Mouse (Mus musculus) forebrain, postnatal 0 days (tissue): Measurements from ENCODE around the gene Oscar. TPM values are rescaled to one million over a fixed set of nuclear protein-coding genes. Genes with fewer than 3 reads are reported as not detected.
A peak's percentile ranks its signal among the peaks of the same experiment; 100 is the strongest.

Experiments used
- ATAC-seq: fragments of 200-750 bp; cut with Nextera tagmentation; 2 replicates; pipeline ENCODE4 v1.8.0; 2017; ENCODE audit warnings: mild to moderate bottlenecking, moderate library complexity
- DNase-seq: peaks from one replicate; pipeline ENCODE4 v3.0.0-alpha.2; 2015
- H3K27ac ChIP-seq: fragments of 300-500 bp; sonication (generic); 2 replicates; pipeline ENCODE4 v1.5.1; 2014; ENCODE audit warnings: low read depth, mild to moderate bottlenecking, antibody characterized with exemption, low read length, moderate library complexity, mixed read lengths
- H3K27me3 ChIP-seq: fragments of 300-500 bp; sonication (generic); 2 replicates; pipeline ENCODE4 v1.6.1; 2014; ENCODE audit warnings: mild to moderate bottlenecking, low read length, mixed read lengths; ENCODE audit not compliant: insufficient read depth
- H3K36me3 ChIP-seq: fragments of 300-500 bp; sonication (generic); 2 replicates; pipeline ENCODE4 v1.6.1; 2014; ENCODE audit warnings: mild to moderate bottlenecking, moderate library complexity; ENCODE audit not compliant: insufficient read depth
- H3K4me1 ChIP-seq: fragments of 300-500 bp; sonication (generic); 2 replicates; pipeline ENCODE4 v1.6.1; 2014; ENCODE audit warnings: antibody characterized with exemption; ENCODE audit not compliant: insufficient read depth
- H3K4me2 ChIP-seq: fragments of 300-500 bp; sonication (generic); 2 replicates; pipeline ENCODE4 v1.6.1; 2014; ENCODE audit warnings: low read depth, mild to moderate bottlenecking, moderate library complexity
- H3K4me3 ChIP-seq: fragments of 300-500 bp; sonication (generic); 2 replicates; pipeline ENCODE4 v1.5.1; 2014; ENCODE audit warnings: low read depth, low read length, mixed read lengths
- H3K9ac ChIP-seq: fragments of 300-500 bp; sonication (generic); 2 replicates; pipeline ENCODE4 v1.6.1; 2014; ENCODE audit warnings: mild to moderate bottlenecking
- H3K9me3 ChIP-seq: fragments of 300-500 bp; sonication (generic); 2 replicates; pipeline ENCODE4 v1.6.1; 2016; ENCODE audit warnings: low read length
- CTCF ChIP-seq: sonication (generic); IDR thresholded peaks from 2 replicates; pipeline ENCODE4 v1.5.1; 2016; ENCODE audit warnings: antibody characterized with exemption, control low read depth, low read depth
- WGBS: fragments of 180-500 bp; shearing (Covaris S2); extraction: QIAGEN DNeasy Blood & Tissue Kit; methylation state at CpG from one replicate; pipeline ENCODE4 v1.1.7; 2014; 5-methylcytosine and 5-hydroxymethylcytosine counted together
- polyA plus RNA-seq: library from polyadenylated mRNA; unstranded; fragments of >200 nt; fragmentation: Nextera tagmentation; extraction: Ambion mirVana; gene quantifications from 2 replicates; pipeline ENCODE4 v1.2.1, GENCODE M21; 2015
- total RNA-seq: library from RNA; depleted of rRNA; stranded (reverse); fragments of >200 nt; gene quantifications from 2 replicates; pipeline ENCODE4 v1.2.3, GENCODE M21; 2014

The Oscar gene
- total and polyA plus RNA-seq, 2 experiments from 2014 or later = 0.42 to 0.43 TPM

DNA sequence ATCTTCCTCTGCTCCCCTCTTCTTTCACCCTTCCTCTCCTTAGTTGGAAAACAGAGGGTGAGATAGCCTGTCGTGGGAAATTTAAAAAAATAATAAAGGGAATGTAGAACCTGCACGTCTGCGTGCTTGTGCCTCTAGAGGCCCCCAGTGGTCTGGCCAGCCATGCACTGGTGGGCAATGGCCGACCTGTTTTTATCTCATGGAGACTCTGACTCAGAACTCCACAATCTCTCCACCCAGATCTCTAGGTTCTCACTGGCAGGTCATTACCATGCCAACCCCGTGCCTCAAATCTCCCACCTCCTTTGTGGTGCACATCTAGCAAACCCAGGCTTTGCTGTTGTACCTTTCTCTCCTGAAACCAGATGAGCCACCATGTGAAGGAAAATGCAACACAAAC, 21.3 kb downstream of the Oscar start:
- Histone ChIP-seq H3K4me1 (no peaks in the 10 kb centered on the region), H3K4me2 (no peak overlapping the region), H3K4me3 (no peak overlapping the region), H3K9ac (no peak overlapping the region), H3K27me3 (no peaks in the 10 kb centered on the region), H3K27ac (no peak overlapping the region), H3K9me3 (no peaks in the 10 kb centered on the region), H3K36me3 (no peaks in the 10 kb centered on the region)
- ATAC-seq (no peak), DNase-seq (no peak)
- no peak for TF ChIP-seq CTCF
- WGBS = 21% methylated on average over 5 of the region's 5 CpGs

DNA sequence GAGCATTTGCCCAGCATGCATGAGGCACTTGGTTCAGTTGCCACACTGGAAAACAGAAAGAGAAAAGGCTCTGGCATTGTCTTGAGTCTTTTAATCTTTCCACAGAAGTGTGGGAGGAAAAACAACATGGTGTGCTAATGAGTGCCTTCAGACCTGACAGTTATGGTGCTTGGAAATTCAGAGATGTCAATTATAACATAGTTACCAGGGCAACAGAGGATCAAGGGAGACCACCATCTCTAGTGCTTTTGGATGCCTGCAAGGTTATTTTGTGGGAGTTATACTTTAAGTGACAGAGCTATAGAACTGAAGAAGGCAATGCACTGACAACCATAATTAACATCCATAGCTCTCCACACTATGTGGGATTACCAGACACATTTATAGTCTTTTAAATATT, 22.1 kb downstream of the Oscar start:
- ATAC-seq (peak; percentile 91), DNase-seq (peak; percentile 16)
- Histone ChIP-seq H3K9me3 (no peaks in the 10 kb centered on the region), H3K27me3 (no peaks in the 10 kb centered on the region), H3K4me3 (no peak overlapping the region), H3K4me2 (no peak overlapping the region), H3K4me1 (no peaks in the 10 kb centered on the region), H3K9ac (no peak overlapping the region), H3K36me3 (no peaks in the 10 kb centered on the region), H3K27ac (no peak overlapping the region)
- TF ChIP-seq CTCF = no peak

DNA sequence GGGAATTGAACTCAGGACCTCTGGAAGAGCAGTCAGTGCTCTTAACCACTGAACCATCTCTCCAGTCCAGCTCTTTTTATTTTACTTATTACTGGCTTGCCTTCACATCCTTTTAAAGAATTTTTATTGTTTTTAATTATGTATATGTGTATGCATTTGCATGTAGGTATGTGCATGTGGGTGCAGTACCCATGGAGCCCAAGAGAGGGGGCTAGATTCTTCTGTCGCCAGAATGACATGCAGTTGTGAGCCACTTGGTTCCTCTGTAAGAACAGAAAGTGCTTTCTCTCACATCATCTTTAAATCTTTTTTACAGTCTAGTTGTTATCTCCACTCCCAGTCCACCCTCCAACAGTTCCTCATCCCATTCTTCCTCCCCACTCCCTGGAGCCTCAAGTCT, 24.4 kb downstream of the Oscar start:
- Histone ChIP-seq H3K4me1 (no peaks in the 10 kb centered on the region), H3K9ac (no peak overlapping the region), H3K4me2 (no peak overlapping the region), H3K27me3 (no peaks in the 10 kb centered on the region), H3K9me3 (no peaks in the 10 kb centered on the region), H3K36me3 (no peaks in the 10 kb centered on the region), H3K27ac (no peak overlapping the region), H3K4me3 (no peak overlapping the region)
- no peak for TF ChIP-seq CTCF
- ATAC-seq = no peak
- 79% methylated on average over 1 of the region's 1 CpGs for WGBS
- no peak for DNase-seq

DNA sequence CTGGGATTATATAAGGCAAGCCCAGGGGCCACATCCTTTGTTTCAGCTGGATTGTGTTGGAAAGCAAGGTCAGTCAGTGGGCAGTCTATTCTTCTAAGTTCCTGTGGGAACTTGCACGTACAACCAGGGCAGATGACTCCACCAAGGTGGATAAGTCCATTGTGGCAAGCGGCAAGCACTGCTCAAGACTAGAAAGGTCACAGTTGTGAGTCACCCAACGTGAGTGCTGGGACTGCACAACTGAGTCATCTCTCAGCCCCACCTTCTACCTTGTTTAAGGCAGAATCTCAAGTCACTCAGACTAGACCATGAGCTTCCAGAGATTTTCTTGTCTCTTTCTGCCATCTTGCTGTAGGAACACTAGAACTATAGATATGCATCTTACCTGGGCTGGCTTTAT, 25.4 kb downstream of the Oscar start:
- no peaks in the 10 kb centered on the region for H3K27me3 ChIP-seq
- WGBS = 80% methylated on average over 3 of the region's 3 CpGs
- no peak for DNase-seq

DNA sequence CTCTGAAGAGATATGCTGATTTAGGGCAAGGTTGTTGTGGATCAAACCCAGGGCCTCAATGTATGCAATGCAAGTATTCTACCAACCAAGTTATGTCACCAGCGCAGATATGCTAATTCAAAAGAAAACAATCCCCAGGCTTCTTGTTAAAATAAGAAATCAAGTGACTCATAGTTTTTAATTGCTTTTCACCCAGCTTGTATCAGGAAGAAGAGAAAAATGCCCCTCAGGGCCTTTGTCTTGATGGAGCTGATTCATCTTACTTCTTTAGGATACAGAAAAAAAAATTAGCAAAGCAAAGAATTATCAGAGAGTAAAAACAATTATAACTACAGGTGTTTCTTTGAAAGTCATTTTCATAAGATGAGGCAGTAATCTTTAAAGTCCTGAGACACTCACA, 28.7 kb downstream of the Oscar start:
- Histone ChIP-seq H3K9me3 (no peaks in the 10 kb centered on the region), H3K27me3 (no peaks in the 10 kb centered on the region), H3K4me1 (no peaks in the 10 kb centered on the region), H3K4me3 (no peak overlapping the region), H3K27ac (no peak overlapping the region), H3K4me2 (no peak overlapping the region), H3K36me3 (no peaks in the 10 kb centered on the region), H3K9ac (no peak overlapping the region)
- DNase-seq = no peak
- WGBS = 66% methylated on average over 1 of the region's 1 CpGs
- no peak for ATAC-seq
- no peak for TF ChIP-seq CTCF

More for the DNA sequence above, 25.4 kb downstream of the Oscar start:
- Histone ChIP-seq H3K4me1 (no peaks in the 10 kb centered on the region), H3K36me3 (no peaks in the 10 kb centered on the region), H3K4me2 (no peak overlapping the region), H3K27ac (no peak overlapping the region), H3K9ac (no peak overlapping the region), H3K4me3 (no peak overlapping the region), H3K9me3 (no peaks in the 10 kb centered on the region)
- no peak for ATAC-seq
- no peak for TF ChIP-seq CTCF

DNA sequence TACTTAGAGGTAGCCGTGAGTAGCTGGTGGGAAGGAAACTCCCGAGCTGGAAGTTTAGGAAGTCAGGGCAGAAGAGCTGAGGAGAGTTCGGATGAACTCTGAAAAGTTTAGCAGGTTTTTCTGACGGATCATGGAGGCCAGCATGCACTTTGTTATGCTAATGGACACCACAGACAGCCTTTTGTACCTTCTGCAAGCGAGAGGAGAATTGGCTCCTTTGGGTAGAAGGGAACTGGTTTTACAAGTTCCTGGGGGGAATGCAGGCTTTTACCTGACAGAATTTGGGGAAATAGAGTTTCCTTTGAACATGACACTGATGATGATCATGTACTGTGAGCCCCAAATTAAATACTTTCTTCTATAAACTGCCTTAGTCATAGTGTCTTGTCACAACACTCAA, 29.7 kb downstream of the Oscar start:
- H3K4me3 ChIP-seq = no peak overlapping the region
- no peak for TF ChIP-seq CTCF
- no peak for ATAC-seq
- DNase-seq = no peak
- H3K36me3 ChIP-seq = no peaks in the 10 kb centered on the region
- H3K4me1 ChIP-seq = no peaks in the 10 kb centered on the region
- WGBS = 4% methylated on average over 5 of the region's 5 CpGs
- H3K9ac ChIP-seq = no peak overlapping the region
- no peaks in the 10 kb centered on the region for H3K27me3 ChIP-seq
- H3K9me3 ChIP-seq = no peaks in the 10 kb centered on the region
- no peak overlapping the region for H3K27ac ChIP-seq
- no peak overlapping the region for H3K4me2 ChIP-seq

DNA sequence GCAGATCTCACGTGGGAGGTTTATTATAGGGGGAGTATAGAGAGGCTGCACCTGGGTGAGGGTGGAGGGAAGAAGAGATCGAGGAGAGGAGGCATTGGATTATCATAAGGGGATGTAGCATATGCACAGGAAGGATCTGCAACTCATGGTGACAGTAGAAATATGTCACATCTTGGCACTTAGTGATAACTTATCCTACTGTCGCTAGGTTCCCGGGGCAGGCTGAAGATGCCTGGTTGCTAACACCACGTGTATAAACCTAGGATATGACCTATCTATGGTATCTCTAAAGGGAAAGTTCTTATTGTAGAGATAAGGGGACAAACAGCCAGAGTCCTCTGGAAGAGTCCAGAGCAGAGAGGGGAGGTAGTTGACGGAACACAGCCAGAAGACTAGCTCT, 30.2 kb downstream of the Oscar start:
- no peak overlapping the region for H3K9ac ChIP-seq
- ATAC-seq (no peak; the same call in 1 of the 2 replicates), DNase-seq (no peak)
- WGBS = 22% methylated on average over 6 of the region's 6 CpGs
- no peaks in the 10 kb centered on the region for H3K27me3 ChIP-seq
- no peak for TF ChIP-seq CTCF
- no peak overlapping the region for H3K4me2 ChIP-seq
- H3K9me3 ChIP-seq = no peaks in the 10 kb centered on the region
- H3K4me3 ChIP-seq = no peak overlapping the region
- no peak overlapping the region for H3K27ac ChIP-seq
- no peaks in the 10 kb centered on the region for H3K36me3 ChIP-seq
- no peaks in the 10 kb centered on the region for H3K4me1 ChIP-seq

DNA sequence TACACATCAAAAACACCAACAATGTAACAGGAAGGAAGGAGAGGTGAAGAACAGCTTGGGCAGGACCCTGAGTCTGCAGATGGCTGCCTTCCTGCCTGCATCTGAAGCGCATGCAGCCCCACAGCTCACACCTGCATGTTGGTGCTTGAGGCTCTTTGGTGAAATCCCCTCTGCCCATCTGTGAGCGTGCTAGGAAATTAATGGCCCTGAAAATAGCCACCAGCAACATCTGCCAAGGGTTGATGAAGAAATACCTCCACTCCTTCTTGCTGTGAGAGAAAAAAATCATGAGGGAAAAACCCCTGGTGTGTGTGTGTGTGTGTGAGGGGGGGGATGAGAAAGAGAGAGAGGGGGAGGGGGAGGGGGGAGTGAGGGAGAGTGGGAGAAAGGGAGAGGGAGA, 35.9 kb downstream of the Oscar start:
- ATAC-seq = no peak
- H3K27ac ChIP-seq = no peak overlapping the region
- H3K4me1 ChIP-seq = no peaks in the 10 kb centered on the region
- H3K4me2 ChIP-seq = no peak overlapping the region
- no peaks in the 10 kb centered on the region for H3K36me3 ChIP-seq
- H3K9ac ChIP-seq = no peak overlapping the region
- no peaks in the 10 kb centered on the region for H3K27me3 ChIP-seq
- 65% methylated on average over 2 of the region's 2 CpGs for WGBS
- H3K9me3 ChIP-seq = no peaks in the 10 kb centered on the region
- no peak for DNase-seq
- H3K4me3 ChIP-seq = no peak overlapping the region
- TF ChIP-seq CTCF = no peak
